Mouse (Mus musculus): ENCODE measurements around the gene Xkr7.

- no peak for TF ChIP-seq POLR2A (IDR thresholded peaks at IDR 0.05; ENCODE audit: extremely low read depth, insufficient read depth, low read length)
- TF ChIP-seq CTCF (IDR thresholded peaks at IDR 0.05; ENCODE audit: low read depth, low read length) = no peak
Measured at GRCm38 (mm10) chr2:153043886-153044285, 12.2 kb downstream of the Xkr7 start.
